Mouse (Mus musculus) frontal cortex, adult (tissue): ENCODE data around the gene Pfn1.

Experiments
- ATAC-seq: cut with Nextera tagmentation; 2 replicates; pipeline ENCODE4 v1.9.2; 2017; ENCODE audit warnings: mild to moderate bottlenecking, moderate library complexity, mixed read lengths; ENCODE audit not compliant: low TSS enrichment

Pfn1 gene

DNA sequence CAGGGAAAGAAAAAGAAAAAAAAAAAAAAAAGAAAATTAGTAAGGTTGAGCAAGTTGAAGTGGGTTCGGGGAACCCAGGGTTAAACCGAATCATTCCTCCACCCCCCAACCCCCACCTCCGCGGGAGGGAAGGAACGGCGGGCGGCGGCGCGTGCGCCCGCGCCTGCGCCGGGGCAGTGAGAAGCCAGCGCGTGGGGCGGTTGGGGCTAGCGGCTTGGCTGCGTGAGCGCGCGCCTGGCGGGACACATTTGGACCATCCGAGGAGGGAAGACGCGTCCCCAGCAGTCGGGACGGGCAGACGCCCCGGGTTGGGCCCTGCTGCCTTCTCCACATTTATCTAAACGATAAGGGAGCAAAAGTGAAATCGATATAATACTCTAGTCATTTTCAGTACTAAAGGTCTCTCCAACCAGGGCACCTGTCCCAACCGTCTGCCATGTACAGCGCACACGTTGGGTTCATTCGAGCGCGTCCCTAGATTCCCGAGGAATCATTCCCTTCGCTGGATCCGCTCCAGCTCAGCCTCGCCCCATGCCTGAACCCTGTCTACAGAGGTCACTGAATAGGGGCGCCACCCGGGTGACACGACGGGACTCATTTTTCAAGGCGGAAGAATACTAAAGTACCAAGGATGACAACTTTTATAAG is 603 bp upstream of the Pfn1 start:
- ATAC-seq, result peak; percentile 58

DNA sequence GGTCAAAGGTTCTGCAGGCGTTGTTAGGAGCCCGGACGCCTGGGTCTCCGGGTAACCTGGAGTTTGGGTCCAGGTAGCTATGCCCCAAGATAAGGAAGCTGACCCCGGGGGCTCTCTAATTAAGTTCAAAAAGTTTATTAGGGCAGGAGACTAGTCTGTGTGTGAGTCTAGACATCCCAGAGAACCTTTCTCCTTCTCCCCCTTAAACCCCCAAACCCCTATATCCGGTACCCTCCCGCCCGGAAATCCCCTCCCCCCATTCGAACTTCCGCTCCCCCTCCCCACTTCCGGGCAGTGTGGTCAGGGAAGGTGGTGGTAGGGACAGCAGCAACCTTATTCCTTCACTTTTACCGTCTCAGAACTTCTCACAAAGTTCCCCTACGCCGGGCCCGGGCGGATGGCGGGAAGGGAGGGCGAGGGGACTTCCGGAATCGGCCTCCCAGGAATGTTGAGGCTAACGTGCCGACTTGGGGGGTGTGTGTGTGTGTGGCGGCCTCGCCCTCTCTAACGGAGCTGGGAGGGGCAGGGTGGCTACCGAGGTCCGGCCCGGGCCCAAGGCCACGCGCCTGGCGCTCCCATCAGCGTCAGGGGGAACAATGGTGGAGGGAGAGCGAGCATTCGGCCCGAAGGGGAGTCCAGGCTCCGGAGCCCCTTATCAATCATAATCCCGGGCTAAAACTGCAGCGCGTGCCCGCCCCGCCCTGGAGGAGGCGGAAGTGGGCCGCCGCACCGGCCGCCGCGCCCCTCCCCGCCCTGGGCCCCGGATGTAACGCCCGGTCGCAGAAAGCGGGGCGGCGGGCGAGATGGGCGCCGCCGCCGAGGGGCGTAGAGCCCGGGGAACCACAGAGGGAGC is 873 bp downstream of the Pfn1 start:
- peak; percentile 10; the same call in 1 of the 2 replicates for ATAC-seq

DNA sequence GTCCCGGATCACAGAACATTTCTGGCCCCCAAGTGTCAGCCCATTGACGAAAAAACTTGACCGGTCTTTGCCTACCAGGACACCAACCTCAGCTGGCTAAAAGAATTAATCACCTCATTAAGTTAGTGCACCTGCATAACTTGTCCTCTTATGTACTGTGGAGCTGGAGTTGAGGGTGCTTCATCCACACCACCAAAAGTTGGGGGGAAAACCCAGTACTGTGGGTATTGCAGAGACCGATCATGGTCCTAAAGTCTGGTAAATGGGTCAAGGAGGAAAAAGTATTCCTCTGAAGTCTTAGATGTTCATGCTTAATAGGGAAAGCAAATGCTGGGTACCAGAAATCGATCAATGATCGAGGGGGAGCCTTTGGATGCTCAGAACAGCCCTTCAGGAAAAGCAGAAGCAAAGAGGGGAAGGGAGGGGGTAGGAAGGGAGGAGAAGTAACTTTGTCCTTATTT is 1.5 kb downstream of the Pfn1 start:
- ATAC-seq, result no peak

DNA sequence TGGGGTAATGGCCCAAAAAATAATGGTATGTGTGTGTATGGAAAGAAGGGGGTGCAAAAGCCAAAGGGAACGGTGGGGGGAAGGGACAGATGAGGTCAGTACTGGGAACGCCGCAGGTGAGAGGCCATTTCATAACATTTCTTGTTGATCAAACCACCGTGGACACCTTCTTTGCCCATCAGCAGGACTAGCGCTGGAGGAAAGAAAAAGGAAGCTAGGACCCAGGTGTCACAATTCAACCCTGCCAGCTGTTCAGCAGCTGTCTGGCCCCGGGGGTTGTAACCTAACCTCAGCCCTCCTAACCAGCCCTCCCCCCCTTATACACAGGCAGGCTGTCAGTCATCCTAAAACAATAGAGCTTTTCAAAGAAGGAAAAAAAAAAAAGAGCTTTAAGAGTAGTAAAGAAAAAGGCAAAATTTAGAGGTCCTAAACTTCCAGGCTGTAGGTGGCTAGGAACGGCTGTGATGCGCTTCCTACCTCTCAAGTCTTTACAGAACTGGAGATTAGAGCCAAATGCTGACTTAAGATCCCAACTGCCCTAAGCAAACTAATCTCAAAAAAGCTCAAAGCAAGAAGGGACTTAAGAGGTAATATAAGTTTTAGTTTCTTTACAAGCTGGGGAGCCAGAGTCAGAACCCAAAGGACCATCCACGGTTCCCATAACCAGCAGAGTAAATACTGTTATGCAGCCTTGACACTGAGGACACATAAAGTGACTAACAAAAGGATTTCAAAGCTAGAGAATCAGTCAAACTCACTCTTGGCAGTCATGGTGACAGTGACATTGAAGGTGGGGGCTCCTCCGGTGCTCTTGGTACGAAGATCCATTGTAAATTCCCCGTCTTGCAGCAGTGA is 2.2 kb downstream of the Pfn1 start:
- no peak for ATAC-seq

DNA sequence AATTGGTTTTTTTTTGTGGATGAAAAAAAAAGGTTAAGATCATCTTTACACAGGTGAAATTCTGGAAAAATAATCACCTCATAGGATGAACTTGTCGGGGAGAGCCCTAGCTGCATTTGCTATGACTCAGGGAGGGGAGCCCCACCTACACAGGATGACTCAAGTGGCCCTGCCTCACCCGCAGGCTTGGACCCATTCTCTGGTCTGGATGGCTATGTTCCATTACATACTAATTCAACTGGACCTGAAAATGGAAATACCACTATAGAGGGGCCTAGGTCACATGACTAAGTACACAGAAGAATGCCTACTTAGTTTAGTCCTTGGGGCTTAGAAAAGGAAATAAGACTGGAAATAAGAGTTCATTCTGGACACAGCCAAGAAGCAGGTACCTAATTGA is 3.1 kb downstream of the Pfn1 start:
- no peak for ATAC-seq

DNA sequence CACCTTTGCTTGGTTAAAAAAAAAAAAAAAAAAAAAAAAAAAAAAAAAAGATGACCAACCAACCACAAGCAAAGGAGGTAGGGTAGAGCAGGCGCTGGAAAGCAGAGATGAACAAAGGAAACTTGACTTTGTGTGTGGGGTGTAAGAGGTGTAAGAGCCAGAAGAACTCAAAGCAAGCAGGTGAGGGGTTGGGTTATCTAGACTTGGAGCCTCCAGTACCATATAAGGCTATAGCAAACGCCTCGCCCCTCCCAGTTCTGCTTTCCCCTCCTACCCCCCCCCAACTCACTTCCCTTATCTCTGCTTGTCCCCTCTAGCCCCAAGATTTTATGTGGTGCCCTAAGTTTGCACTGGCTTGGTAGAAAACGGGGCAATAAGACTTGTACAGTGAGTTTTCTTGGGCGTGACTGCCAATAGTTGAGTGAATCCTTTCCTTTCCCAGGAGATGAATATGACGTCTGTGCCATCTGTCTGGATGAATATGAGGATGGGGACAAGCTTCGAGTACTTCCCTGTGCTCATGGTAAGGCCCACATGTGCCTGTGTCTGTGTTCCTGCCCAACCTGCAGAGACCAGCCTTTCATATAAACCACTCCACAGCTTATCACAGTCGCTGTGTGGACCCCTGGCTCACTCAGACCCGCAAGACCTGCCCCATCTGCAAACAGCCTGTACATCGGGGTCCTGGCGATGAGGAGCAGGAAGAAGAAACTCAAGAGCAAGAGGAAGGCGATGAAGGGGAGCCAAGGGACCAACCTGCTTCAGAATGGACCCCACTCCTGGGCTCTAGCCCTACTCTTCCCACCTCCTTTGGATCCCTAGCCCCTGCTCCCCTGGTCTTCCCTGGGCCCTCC is 3.9 kb downstream of the Pfn1 start:
- no peak for ATAC-seq

DNA sequence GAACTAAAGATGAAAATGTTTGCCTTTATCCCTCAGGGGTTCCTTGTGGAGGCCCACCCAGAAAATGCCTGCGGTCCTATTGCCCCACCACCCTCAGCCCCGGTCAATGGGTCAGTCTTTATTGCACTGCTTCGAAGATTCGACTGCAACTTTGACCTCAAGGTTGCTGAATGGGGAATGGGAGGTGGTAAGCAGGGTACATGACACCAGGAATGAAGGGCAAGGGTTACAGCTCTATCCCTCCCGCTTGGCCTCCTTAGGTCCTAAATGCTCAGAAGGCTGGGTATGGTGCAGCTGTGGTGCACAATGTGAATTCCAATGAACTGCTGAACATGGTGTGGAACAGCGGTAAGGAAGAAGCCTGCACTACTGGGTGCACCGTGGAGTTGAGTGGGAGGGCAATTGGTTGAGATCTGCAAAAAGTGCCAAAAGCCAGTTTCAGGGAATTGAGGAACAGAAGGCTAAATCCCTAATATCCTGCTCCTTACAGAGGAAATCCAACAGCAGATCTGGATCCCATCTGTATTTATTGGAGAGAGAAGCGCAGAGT is 5.2 kb downstream of the Pfn1 start:
- no peak for ATAC-seq

DNA sequence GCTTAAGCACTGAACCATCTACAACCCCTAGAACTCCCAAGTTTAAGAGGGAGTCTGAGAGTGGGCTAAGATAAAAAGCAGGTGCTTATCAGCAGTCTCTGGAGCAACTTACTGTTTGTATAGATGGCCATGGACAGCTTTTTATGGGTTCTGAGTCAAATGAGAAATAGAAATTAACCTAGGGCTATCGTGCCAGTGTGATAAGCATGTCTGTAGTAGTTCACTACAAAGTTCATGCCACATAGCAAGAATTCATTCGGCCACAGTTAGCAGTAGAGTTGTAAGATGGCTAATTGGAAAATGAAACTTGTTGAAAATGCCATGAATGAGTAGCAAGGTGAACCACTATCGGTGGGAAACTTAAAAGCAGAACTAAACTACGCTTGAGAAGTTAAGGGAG is 5.9 kb downstream of the Pfn1 start:
- ATAC-seq, result no peak

DNA sequence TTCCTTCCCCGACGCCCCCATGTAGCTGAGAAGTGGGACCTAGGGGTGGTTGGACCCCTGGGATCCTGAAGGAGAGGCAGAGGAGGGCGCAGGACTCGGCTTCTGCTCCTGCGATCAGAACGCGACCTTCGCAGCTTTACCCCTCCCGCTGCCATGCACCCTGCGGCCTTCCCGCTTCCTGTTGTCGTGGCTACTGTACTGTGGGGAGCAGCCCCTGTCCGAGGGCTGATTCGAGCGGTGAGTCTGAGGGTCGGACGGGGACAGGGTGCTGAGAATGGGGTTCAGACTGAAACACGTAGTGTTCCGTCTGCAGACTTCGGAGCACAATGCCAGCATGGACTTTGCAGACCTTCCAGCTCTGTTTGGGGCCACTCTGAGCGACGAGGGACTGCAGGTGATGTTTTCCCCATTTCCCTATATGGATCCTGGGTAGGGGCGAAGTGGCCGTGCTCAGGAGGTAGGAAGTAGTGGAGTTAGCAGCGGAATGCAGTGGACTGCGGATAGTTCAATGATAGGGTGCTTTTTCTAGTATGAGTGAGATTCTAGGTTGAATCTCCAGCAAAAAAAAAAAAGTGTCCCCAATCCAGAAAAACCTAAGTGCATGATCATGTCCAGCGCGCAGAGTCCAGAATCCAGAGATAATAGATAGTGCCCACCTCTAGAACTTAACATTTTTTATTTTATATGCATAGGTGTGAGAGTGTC is 6.6 kb downstream of the Pfn1 start:
- ATAC-seq, result no peak

DNA sequence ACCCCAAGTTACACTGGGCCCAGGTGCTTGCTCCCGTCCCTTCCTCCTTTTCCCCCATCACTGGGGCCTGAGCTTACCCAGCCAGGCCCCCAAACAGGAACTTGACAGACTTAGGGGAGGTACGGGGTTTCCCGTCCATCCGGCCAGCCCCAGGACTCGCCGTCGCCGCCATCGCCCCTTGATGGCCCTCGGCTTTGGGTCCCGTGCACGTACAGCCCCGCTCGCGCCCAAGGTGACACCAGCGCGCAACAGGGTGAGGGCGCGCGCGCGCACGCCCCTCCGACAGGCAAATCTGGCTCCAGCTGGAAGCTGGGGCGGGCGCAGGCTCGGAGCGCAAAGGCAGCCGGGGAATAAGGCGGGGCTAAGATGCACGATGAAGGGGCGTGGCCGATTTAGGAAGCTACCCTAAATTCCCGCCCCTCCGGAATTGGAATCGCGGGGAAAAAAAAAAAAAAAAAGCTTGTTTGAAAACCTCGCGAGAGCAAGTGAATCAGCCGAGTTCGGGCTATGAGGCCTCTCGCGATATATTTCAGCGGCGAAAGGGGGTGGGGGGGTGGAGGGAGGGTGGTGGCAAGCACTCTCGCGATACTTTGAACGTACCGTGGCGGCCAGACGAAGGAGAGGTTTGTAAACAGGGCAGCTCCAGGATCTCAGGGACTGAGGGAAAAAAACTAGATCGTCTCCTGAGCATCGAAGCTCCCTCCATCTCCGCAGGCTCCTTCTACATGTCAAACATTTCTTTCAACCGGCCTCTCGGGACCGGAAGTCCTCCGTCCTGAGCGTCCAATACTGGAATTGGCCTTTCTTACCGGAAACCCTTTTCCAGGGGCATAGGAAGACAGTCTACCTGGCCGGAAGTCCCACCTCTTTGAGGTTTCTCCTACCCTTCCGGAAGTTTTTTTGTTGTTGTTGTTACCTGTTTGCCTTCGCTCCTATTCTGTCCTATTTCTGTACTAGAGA is 7.5 kb downstream of the Pfn1 start, which contains the start of the genes Rnf167 and Slc25a11:
Rnf167 (plus strand) TSS at position 545 of the 960 bp plus-strand sequence.
Slc25a11 (minus strand) TSS at position 789 of the 960 bp plus-strand sequence.
- peak; percentile 78 for ATAC-seq

DNA sequence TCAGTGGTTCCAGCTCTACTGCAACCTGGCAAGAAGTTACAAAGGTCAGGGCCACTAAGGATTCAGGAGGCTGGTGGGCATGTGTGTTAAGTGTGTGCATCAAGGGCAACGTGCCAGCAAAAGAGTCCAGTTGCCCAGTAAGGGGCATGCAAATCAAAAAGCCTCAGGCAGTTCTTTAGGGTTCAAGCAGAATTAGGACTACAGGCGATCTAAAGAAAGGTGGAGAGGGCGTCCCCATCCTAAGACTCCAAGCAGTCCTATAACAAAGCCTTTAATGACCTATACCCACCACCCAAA is 8.2 kb downstream of the Pfn1 start:
- no peak for ATAC-seq

DNA sequence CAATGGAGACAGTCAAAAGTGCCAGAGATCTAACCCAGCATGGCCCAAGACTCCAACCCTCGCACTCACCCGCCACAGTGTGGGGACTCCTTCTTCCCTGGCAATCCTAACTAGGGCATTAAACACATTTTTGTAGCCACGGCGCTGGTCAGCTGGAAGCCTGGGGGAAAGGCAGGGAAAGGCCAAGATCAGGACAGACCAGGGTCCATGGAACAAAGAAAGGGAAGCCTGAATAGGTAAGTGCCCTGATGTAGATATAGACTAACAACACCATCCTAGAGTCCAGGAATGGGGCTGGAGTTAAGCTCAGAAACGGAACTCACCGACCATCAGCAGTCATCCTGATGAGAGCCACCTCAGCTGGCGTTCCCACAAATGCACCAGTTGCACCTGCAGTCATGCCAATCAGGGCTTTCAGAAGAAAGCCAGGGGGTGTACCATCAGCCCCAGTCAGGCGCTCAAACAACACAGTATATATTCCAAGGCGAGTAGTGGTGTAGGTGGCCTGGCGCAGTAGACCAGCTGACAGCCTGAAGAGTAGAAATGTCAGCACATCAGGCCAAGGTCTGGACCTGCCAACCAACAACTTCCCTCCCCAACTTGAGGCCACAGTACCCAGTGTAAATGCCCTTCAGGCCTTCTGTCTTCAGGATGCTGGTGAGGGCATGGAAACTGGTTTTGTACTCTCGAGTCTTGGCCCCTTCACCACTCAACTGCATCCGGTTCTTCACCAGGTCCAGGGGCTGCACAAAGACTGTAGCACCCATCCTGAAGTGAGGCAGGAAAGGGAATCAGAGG is 8.8 kb downstream of the Pfn1 start:
- ATAC-seq, result no peak

DNA sequence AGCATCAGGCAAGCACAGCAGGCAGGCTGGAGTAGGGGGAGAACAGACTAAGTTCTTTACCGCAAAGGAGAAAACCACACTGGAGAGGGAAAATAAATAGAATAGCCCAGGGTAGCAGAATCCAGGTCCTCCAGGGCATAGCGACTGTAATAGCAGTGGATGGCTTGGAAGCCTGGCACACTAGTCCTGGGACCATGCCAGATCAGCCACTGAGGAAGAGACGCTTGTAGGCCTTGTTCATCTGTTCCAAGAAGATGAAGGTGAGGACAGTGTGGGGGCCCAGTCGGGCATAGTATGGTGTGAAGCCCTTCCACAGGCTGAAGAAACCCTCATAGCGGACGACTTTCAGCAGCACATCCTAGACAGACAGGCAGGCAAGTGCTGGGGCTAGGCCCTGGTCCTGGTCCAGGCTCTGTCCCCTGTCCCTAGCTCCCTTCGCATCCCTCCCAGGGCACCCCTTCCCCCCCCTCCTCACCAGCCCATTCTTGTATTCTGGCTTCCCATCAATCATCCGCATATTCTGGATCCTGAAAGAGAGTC is 9.8 kb downstream of the Pfn1 start:
- no peak for ATAC-seq

DNA sequence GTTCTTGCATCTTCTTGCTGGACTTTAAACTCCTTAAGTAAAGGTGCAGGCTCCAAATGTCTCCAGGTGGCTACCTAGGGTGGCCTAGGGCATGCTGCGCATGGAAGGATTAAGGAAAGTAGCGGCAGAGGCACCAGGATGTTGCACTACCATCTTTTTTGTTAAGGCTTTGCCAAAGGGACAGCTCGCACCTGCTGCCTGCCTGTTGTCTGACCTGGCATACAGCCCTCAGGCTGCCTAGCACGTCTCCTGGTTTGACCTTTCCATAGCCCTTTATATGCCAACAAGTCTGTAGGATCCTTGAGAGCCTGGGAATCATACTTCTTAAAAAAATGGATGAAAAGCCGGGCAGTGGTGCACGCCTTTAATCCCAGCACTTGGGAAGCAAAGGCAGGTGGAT is 11.4 kb downstream of the Pfn1 start:
- ATAC-seq, result no peak

DNA sequence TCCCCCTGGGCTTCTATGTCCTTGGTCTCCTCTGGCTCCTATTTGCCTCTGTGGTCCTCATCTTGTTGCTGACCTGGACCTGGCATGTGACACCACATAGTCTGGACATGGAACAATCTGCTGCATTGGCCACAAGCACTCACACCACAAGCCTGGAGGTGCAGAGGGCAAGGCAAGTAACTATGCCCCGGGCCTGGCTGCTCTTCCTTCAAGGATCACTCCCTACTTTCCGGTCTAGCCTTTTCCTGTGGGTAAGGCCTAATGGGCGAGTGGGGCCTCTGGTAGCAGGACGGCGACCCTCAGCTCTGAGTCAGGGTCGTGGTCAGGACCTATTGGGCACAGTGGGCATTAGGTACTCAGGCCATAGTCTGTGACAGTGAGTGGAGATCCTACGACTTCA is 13.2 kb downstream of the Pfn1 start:
- no peak for ATAC-seq

DNA sequence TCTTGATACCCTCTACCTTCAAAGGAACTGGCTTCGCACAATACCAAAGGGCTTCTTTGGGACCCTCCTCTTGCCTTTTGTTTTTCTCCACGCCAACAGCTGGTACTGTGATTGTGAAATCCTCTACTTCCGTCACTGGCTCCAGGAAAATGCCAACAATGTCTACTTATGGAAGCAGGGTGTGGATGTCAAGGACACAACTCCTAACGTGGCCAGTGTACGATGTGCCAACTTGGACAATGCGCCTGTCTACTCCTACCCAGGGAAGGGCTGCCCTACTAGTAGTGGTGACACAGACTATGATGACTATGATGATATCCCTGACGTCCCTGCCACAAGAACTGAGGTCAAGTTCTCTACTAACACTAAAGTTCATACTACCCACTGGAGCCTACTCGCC is 14.5 kb downstream of the Pfn1 start:
- ATAC-seq, result no peak

DNA sequence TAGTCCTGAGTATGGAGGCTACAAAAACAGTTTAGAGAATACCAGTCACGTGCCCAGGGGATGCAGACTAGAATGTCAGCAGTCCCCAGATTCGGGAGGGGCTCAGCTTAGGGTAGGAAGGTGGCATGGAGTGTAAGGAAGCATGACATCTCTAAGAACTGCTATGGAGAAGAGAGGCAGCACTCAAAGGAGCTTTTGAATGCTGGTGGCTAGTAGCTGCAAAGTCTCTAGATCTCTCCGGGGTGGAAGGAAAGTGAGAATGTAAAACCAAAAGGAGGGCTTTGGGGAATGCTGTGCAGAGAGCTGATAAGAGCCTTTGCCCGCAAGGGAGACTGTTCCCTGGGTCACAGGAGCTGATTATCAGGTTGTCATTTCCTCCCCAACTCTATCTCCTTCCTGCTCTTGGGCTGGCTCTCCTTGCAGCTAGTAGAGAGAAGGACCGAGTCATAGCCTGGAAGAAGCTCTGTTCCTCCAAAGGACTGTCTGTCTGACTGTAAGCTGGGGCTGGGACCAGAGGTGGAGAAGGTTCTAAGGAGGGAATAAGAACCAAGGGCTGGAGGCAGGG is 15.6 kb downstream of the Pfn1 start, which contains the start of gene Gp1ba:
Gp1ba (plus strand) TSS at position 409 of the 565 bp plus-strand sequence.
- ATAC-seq, result no peak

DNA sequence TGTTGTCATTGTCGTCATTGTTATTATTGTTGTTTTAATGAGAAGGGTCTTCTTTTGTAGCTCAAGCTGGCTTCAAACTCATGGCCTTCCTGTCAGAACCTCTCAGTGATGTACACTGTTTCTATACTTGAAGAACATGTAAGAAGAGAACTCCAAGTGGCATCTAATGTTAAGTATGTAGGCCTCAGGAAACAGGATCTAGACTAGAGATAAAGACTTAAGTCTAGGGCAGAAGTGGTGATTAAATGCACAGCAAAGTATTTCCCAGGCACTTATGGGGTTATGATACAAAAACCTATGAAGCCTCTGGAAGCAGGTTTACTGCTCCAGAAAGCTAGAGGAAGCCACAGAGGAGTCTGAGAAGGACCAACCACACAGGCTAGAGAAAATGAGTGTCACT is 16.2 kb downstream of the Pfn1 start:
- ATAC-seq, result no peak
